Mouse (Mus musculus) liver, embryonic 14.5 days (tissue): Measurements from ENCODE around the gene B430305J03Rik.

Experiments
- CTCF ChIP-seq: IDR thresholded peaks from 2 replicates; pipeline ENCODE4 v1.5.1; 2016; ENCODE audit warnings: antibody characterized with exemption, low read depth, control low read depth
- EP300 ChIP-seq: IDR thresholded peaks from 2 replicates; pipeline ENCODE4 v1.6.1; 2016; ENCODE audit warnings: antibody characterized with exemption, low read depth

GRCm38 (mm10) chr3:61337230-61337629, 28.5 kb downstream of the B430305J03Rik start:
- TF ChIP-seq EP300: no peak
- no peak for TF ChIP-seq CTCF
